Mouse (Mus musculus): Measurements from ENCODE around the gene 9130008F23Rik. TPM values are rescaled to one million over a fixed set of nuclear protein-coding genes. Genes with fewer than 3 reads are reported as not detected.

The 9130008F23Rik gene
- polyA plus RNA-seq (2012; ENCODE audit: insufficient read depth, low replicate concordance), result 1.1 and 3.3 TPM in 2 replicates

- H3K4me3 ChIP-seq (replicated peaks), result peak within 1 kb of the TSS; percentile 100
- TF ChIP-seq GATA1 (IDR thresholded peaks at IDR 0.05; ENCODE audit: borderline replicate concordance, low read length), result no peak
- TF ChIP-seq FLI1 (IDR thresholded peaks at IDR 0.05; ENCODE audit: low read length), result no peak
- no peaks in the 10 kb centered on the region for H3K9me3 ChIP-seq
- no peaks in the 10 kb centered on the region for H3K27me3 ChIP-seq (replicated peaks)
- no peaks in the 10 kb centered on the region for H3K36me3 ChIP-seq (replicated peaks; ENCODE audit: low read length)
- peaks cover 55% of the 10 kb centered on the region for H3K4me1 ChIP-seq
These were observed at the start of gene 9130008F23Rik for GRCm38 (mm10) chr17:40879924-40880691. Gene 9130008F23Rik, minus strand, starts transcription at chr17:40880559.

GRCm38 (mm10) chr17:40915499-40915898 lies 35.1 kb upstream of the 9130008F23Rik start:
- Histone ChIP-seq H3K36me3 (replicated peaks; ENCODE audit: low read length) (no peaks in the 10 kb centered on the region), H3K9me3 (no peaks in the 10 kb centered on the region), H3K4me1 (no peaks in the 10 kb centered on the region), H3K27me3 (replicated peaks) (no peaks in the 10 kb centered on the region), H3K4me3 (replicated peaks) (no peak overlapping the region)
- TF ChIP-seq FLI1 (IDR thresholded peaks at IDR 0.05; ENCODE audit: low read length), result no peak
- TF ChIP-seq GATA1 (IDR thresholded peaks at IDR 0.05; ENCODE audit: borderline replicate concordance, low read length), result no peak

GRCm38 (mm10) chr17:40914250-40914649 lies 33.9 kb upstream of the 9130008F23Rik start, which contains the start of gene Glyatl3:
Gene Glyatl3, minus strand, starts transcription at chr17:40914350.
- H3K27me3 ChIP-seq (replicated peaks), result no peaks in the 10 kb centered on the region
- no peaks in the 10 kb centered on the region for H3K36me3 ChIP-seq (replicated peaks; ENCODE audit: low read length)
- no peaks in the 10 kb centered on the region for H3K4me1 ChIP-seq
- TF ChIP-seq GATA1 (IDR thresholded peaks at IDR 0.05; ENCODE audit: borderline replicate concordance, low read length) (no peak), FLI1 (IDR thresholded peaks at IDR 0.05; ENCODE audit: low read length) (no peak)
- no peaks in the 10 kb centered on the region for H3K9me3 ChIP-seq
- no peak within 1 kb of the TSS for H3K4me3 ChIP-seq (replicated peaks)

- Histone ChIP-seq H3K4me1 (peaks cover 5% of the 10 kb centered on the region), H3K36me3 (replicated peaks; ENCODE audit: low read length) (no peaks in the 10 kb centered on the region), H3K4me3 (replicated peaks) (peak overlapping the region; percentile 84), H3K27me3 (replicated peaks) (peaks cover 2% of the 10 kb centered on the region), H3K9me3 (no peaks in the 10 kb centered on the region)
- TF ChIP-seq FLI1 (IDR thresholded peaks at IDR 0.05; ENCODE audit: low read length), result no peak
- TF ChIP-seq GATA1 (IDR thresholded peaks at IDR 0.05; ENCODE audit: borderline replicate concordance, low read length), result no peak
These were observed 24.4 kb upstream of the 9130008F23Rik start for GRCm38 (mm10) chr17:40904721-40905154.

- Histone ChIP-seq H3K4me1 (peaks cover 5% of the 10 kb centered on the region), H3K36me3 (replicated peaks; ENCODE audit: low read length) (no peaks in the 10 kb centered on the region), H3K9me3 (no peaks in the 10 kb centered on the region), H3K4me3 (replicated peaks) (no peak overlapping the region), H3K27me3 (replicated peaks) (peaks cover 2% of the 10 kb centered on the region)
- TF ChIP-seq FLI1 (IDR thresholded peaks at IDR 0.05; ENCODE audit: low read length), result no peak
- no peak for TF ChIP-seq GATA1 (IDR thresholded peaks at IDR 0.05; ENCODE audit: borderline replicate concordance, low read length)
These were observed 23.8 kb upstream of the 9130008F23Rik start for GRCm38 (mm10) chr17:40904056-40904597.

- Histone ChIP-seq H3K36me3 (replicated peaks; ENCODE audit: low read length) (no peaks in the 10 kb centered on the region), H3K4me1 (peaks cover 5% of the 10 kb centered on the region), H3K4me3 (replicated peaks) (no peak overlapping the region), H3K9me3 (no peaks in the 10 kb centered on the region), H3K27me3 (replicated peaks) (peaks cover 2% of the 10 kb centered on the region)
- TF ChIP-seq GATA1 (IDR thresholded peaks at IDR 0.05; ENCODE audit: borderline replicate concordance, low read length) (no peak), FLI1 (IDR thresholded peaks at IDR 0.05; ENCODE audit: low read length) (no peak)
These were observed 23.0 kb upstream of the 9130008F23Rik start for GRCm38 (mm10) chr17:40903345-40903744.

GRCm38 (mm10) chr17:40899783-40900363 lies 19.5 kb upstream of the 9130008F23Rik start:
- Histone ChIP-seq H3K4me3 (replicated peaks) (no peak overlapping the region), H3K27me3 (replicated peaks) (peaks cover 2% of the 10 kb centered on the region), H3K36me3 (replicated peaks; ENCODE audit: low read length) (no peaks in the 10 kb centered on the region), H3K9me3 (no peaks in the 10 kb centered on the region), H3K4me1 (peaks cover 3% of the 10 kb centered on the region)
- TF ChIP-seq GATA1 (IDR thresholded peaks at IDR 0.05; ENCODE audit: borderline replicate concordance, low read length) (no peak), FLI1 (IDR thresholded peaks at IDR 0.05; ENCODE audit: low read length) (no peak)

- Histone ChIP-seq H3K4me3 (replicated peaks) (no peak overlapping the region), H3K4me1 (peaks cover 3% of the 10 kb centered on the region; the same call in 1 of the 2 replicates), H3K27me3 (replicated peaks) (no peaks in the 10 kb centered on the region), H3K9me3 (peaks cover 4% of the 10 kb centered on the region; the same call in 1 of the 2 replicates), H3K36me3 (replicated peaks; ENCODE audit: low read length) (no peaks in the 10 kb centered on the region)
- TF ChIP-seq FLI1 (IDR thresholded peaks at IDR 0.05; ENCODE audit: low read length) (no peak), GATA1 (IDR thresholded peaks at IDR 0.05; ENCODE audit: borderline replicate concordance, low read length) (no peak)
These were observed 16.5 kb upstream of the 9130008F23Rik start for GRCm38 (mm10) chr17:40896863-40897262.

- Histone ChIP-seq H3K4me1 (peaks cover 24% of the 10 kb centered on the region), H3K36me3 (replicated peaks; ENCODE audit: low read length) (no peaks in the 10 kb centered on the region), H3K4me3 (replicated peaks) (no peak overlapping the region), H3K9me3 (no peaks in the 10 kb centered on the region), H3K27me3 (replicated peaks) (no peaks in the 10 kb centered on the region)
- TF ChIP-seq FLI1 (IDR thresholded peaks at IDR 0.05; ENCODE audit: low read length), result no peak
- no peak for TF ChIP-seq GATA1 (IDR thresholded peaks at IDR 0.05; ENCODE audit: borderline replicate concordance, low read length)
These were observed 7.6 kb upstream of the 9130008F23Rik start for GRCm38 (mm10) chr17:40887849-40888536.
